Mouse (Mus musculus): ENCODE data around the gene Ppip5k1.
"Not testable (repeated sequence)": the region's sequence is repeated elsewhere in the genome, so short reads cannot be mapped to it uniquely, and the experiment has no call there.

The Ppip5k1 gene

DNA sequence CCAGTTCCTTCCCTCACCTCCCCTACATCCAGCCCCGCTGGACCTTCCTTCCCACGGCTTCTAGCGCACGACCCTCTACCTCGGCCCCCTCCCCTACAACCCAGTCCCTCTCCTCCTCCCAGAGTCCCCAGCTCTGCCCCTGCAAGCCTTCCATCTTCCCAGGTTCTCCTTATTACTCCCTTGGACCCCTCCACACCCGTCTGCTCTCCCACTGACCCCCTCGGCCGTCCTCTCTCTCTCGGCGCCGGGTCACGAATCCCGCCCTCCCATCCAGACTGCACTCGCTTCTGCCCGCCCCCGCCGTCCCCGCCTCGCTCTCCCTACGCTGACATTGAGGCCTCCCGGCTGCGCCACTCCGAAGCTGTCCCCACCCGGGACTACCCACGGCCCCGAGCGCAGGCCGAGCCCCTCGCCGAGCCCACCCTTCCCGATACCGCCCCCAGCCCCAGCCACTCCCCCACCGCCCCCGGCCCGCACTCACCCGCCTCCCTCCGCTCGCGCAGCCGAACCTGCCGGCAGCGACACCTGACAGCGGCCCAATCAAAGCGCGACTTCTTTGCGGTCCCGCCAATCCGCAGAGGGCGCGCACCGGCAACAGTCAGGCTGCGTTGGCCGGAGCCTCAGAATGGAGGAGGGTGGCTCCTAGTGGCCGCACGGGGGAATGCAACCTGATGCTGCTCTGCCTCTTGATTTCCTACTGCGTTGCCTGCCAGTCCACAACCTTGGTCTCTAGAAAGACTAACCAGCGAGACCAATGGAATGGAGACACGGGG, at the start of gene Ppip5k1:
TSS of gene Ppip5k1 (minus strand) at position 577 of the 773 bp plus-strand sequence.
- TF ChIP-seq CTCF (conservative IDR thresholded peaks at IDR 0.05; ENCODE audit: low read length) (peak; percentile 83), NANOG (IDR thresholded peaks at IDR 0.05; ENCODE audit: borderline replicate concordance, low read length) (no peak), POU5F1 (IDR thresholded peaks at IDR 0.05; ENCODE audit: borderline replicate concordance, low read length) (no peak)
- peak within 1 kb of the TSS; percentile 89 for H3K4me3 ChIP-seq (replicated peaks; ENCODE audit: low read length)
- 0 out of 2 replicates have a peak, but pooled peaks cover 5% of the 10 kb centered on the region for H3K36me3 ChIP-seq (ENCODE audit: insufficient read depth, low read length)
- peaks cover 48% of the 10 kb centered on the region for H3K4me1 ChIP-seq (replicated peaks; ENCODE audit: low read depth, low read length)
- H3K27me3 ChIP-seq (ENCODE audit: insufficient read depth, low read length), result peaks cover 6% of the 10 kb centered on the region
- H3K9me3 ChIP-seq (ENCODE audit: low read length), result peaks cover 8% of the 10 kb centered on the region; the same call in 1 of the 2 replicates

- no peak for TF ChIP-seq CTCF (conservative IDR thresholded peaks at IDR 0.05; ENCODE audit: low read length)
- TF ChIP-seq POU5F1 (IDR thresholded peaks at IDR 0.05; ENCODE audit: borderline replicate concordance, low read length), result no peak
- TF ChIP-seq NANOG (IDR thresholded peaks at IDR 0.05; ENCODE audit: borderline replicate concordance, low read length), result no peak
- Histone ChIP-seq H3K9me3 (ENCODE audit: low read length) (no peaks in the 10 kb centered on the region), H3K27me3 (ENCODE audit: insufficient read depth, low read length) (peaks cover 3% of the 10 kb centered on the region; the same call in 1 of the 2 replicates), H3K4me3 (replicated peaks; ENCODE audit: low read length) (no peak overlapping the region), H3K4me1 (replicated peaks; ENCODE audit: low read depth, low read length) (no peaks in the 10 kb centered on the region), H3K36me3 (ENCODE audit: insufficient read depth, low read length) (no peaks in the 10 kb centered on the region)
Measured at GRCm38 (mm10) chr2:121403296-121403695, 48.1 kb upstream of the Ppip5k1 start.

DNA sequence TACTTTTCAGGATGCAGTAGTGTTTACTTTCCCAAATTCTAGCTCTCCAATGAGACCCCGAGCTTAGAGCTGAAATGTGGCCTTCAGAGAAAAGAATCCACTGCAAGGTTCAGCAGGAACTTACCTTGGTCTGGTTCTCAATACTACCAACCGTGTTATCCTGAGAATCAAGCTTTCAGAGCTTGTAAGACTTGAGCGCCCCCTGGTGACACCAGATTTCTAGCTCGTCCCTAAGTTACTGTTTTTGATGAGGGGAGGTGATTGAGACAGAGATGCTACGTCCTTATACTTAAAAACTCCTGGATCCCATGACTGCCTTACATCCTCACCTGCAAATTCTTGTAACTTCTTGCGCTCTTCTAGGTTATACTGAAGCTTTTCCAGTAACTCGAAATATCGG, 41.4 kb upstream of the Ppip5k1 start:
- Histone ChIP-seq H3K27me3 (ENCODE audit: insufficient read depth, low read length) (peaks cover 3% of the 10 kb centered on the region; the same call in 1 of the 2 replicates), H3K4me3 (replicated peaks; ENCODE audit: low read length) (no peak overlapping the region), H3K36me3 (ENCODE audit: insufficient read depth, low read length) (no peaks in the 10 kb centered on the region), H3K4me1 (replicated peaks; ENCODE audit: low read depth, low read length) (no peaks in the 10 kb centered on the region), H3K9me3 (ENCODE audit: low read length) (no peaks in the 10 kb centered on the region)
- TF ChIP-seq NANOG (IDR thresholded peaks at IDR 0.05; ENCODE audit: borderline replicate concordance, low read length), result no peak
- TF ChIP-seq POU5F1 (IDR thresholded peaks at IDR 0.05; ENCODE audit: borderline replicate concordance, low read length), result no peak
- peak; percentile 64 for TF ChIP-seq CTCF (conservative IDR thresholded peaks at IDR 0.05; ENCODE audit: low read length)

DNA sequence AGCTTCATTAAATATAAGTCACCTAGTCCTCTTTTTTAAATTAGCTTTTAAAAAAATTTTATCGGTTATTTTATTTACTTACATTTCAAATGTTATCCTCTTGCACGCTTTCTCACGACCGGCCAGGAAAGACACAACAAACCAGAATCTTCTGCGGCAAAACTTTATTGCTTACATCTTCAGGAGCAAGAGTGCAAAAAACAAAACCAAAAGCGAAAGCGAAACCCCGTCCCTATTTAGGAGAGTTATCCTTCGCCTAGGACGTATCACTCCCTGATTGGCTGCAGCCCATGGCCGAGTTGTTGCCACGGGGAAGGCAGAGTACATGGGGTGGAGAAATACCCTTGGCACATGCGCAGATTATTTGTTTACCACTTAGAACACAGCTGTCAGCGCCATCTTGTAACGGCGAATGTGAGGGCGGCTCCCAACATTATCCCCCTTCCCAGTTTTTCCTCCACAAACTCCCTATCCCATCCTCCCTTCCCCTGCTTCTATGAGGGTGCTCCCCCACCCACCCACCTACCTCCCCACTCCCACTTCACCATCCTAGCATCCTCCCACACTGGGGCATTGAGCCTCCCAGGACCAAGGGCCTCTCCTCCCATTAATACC, 31.9 kb upstream of the Ppip5k1 start, which contains the start of gene Strc:
TSS of gene Strc (minus strand) at position 208 of the 615 bp plus-strand sequence.
- H3K4me1 ChIP-seq (replicated peaks; ENCODE audit: low read depth, low read length); H3K36me3 ChIP-seq (ENCODE audit: insufficient read depth, low read length); H3K4me3 ChIP-seq (replicated peaks; ENCODE audit: low read length); H3K27me3 ChIP-seq (ENCODE audit: insufficient read depth, low read length); H3K9me3 ChIP-seq (ENCODE audit: low read length): not testable (repeated sequence)

DNA sequence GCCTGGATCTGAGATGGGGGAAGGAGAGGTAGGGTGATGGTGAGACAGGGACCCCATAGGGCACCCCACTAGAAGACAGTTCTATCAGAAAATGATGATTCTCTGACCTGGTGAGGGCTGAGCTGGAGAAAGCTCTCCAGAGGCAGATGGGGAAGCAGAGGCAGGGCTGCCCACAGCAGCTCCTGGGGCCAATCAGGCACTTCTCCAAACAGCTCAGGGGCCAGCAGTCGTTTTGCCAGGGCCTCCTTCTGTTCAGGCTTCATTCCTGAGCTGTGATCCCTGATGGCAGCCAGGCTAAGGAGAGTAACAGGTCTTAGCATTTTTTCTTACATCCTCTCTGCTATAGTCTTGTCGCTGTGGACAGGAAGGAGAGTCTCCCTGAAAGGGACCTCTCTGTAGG, 19.6 kb upstream of the Ppip5k1 start:
- Histone ChIP-seq H3K36me3 (ENCODE audit: insufficient read depth, low read length) (no peaks in the 10 kb centered on the region), H3K9me3 (ENCODE audit: low read length) (no peaks in the 10 kb centered on the region), H3K4me3 (replicated peaks; ENCODE audit: low read length) (no peak overlapping the region), H3K27me3 (ENCODE audit: insufficient read depth, low read length) (peaks cover 44% of the 10 kb centered on the region), H3K4me1 (replicated peaks; ENCODE audit: low read depth, low read length) (peaks cover 29% of the 10 kb centered on the region)
- TF ChIP-seq CTCF (conservative IDR thresholded peaks at IDR 0.05; ENCODE audit: low read length) (no peak), POU5F1 (IDR thresholded peaks at IDR 0.05; ENCODE audit: borderline replicate concordance, low read length) (no peak), NANOG (IDR thresholded peaks at IDR 0.05; ENCODE audit: borderline replicate concordance, low read length) (no peak)

DNA sequence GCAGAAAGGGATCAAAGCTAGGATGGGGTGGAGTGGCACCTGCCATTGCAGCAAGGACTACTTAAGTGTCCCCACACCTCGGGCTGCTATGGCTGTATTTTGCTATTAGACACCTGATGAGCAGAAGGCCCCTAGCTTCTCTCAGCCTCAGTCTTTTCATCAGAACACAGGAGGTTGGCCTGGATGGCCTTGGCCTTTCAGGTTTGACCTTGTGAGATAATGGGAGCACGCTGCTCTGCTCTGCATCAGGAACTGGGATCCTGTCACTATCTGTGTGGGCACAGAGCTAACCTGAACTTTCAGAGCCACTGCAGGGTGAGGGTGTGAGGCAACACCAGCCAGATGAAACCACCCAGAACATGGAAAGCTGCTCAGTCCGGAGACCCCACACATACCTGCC, 17.1 kb upstream of the Ppip5k1 start:
- H3K4me1 ChIP-seq (replicated peaks; ENCODE audit: low read depth, low read length), result peaks cover 22% of the 10 kb centered on the region
- H3K9me3 ChIP-seq (ENCODE audit: low read length), result no peaks in the 10 kb centered on the region
- H3K27me3 ChIP-seq (ENCODE audit: insufficient read depth, low read length), result peaks cover 45% of the 10 kb centered on the region
- no peak for TF ChIP-seq CTCF (conservative IDR thresholded peaks at IDR 0.05; ENCODE audit: low read length)
- TF ChIP-seq NANOG (IDR thresholded peaks at IDR 0.05; ENCODE audit: borderline replicate concordance, low read length), result no peak
- TF ChIP-seq POU5F1 (IDR thresholded peaks at IDR 0.05; ENCODE audit: borderline replicate concordance, low read length), result no peak
- no peak overlapping the region for H3K4me3 ChIP-seq (replicated peaks; ENCODE audit: low read length)
- no peaks in the 10 kb centered on the region for H3K36me3 ChIP-seq (ENCODE audit: insufficient read depth, low read length)

DNA sequence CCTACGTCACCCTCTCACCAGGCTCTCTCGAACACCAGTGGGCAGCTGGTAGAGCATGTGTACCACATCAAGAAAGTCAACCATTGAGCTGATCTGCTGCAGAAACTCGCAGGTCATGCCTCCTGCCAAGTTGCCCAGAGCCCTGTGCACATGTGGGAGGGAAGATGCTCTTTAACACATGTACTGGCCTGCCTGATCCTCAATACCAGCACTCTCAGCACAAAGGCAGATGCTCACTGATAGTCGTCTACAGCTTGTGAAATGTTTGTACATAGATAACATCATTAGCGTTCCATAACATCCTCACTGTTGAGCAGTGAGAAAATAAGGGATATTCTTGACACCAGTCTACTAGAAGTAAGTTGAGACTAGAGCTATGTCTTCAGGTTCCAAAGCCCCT, 15.7 kb upstream of the Ppip5k1 start:
- Histone ChIP-seq H3K9me3 (ENCODE audit: low read length) (no peaks in the 10 kb centered on the region), H3K4me3 (replicated peaks; ENCODE audit: low read length) (no peak overlapping the region), H3K4me1 (replicated peaks; ENCODE audit: low read depth, low read length) (peaks cover 15% of the 10 kb centered on the region), H3K27me3 (ENCODE audit: insufficient read depth, low read length) (peaks cover 35% of the 10 kb centered on the region), H3K36me3 (ENCODE audit: insufficient read depth, low read length) (no peaks in the 10 kb centered on the region)
- no peak for TF ChIP-seq CTCF (conservative IDR thresholded peaks at IDR 0.05; ENCODE audit: low read length)
- TF ChIP-seq POU5F1 (IDR thresholded peaks at IDR 0.05; ENCODE audit: borderline replicate concordance, low read length), result no peak
- no peak for TF ChIP-seq NANOG (IDR thresholded peaks at IDR 0.05; ENCODE audit: borderline replicate concordance, low read length)

DNA sequence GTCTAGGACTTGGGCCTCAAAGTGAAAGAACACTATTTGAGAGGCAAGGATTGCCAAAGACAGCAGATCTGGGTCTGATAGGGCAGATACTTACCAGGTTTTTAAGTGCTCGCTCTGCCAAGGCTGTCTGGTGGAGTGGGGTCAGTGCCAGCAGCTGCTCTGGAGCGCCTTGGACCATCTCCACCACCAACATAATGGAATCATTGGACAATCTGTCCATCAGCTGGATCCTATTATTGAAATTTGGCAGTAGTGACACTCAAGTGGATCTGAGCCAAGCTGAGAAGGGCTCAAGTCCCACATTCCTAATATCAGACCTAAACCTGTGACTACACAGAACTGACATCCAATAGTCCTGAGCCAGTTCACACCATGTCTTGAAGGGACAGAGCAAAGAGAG, 13.6 kb upstream of the Ppip5k1 start:
- Histone ChIP-seq H3K4me1 (replicated peaks; ENCODE audit: low read depth, low read length) (peaks cover 23% of the 10 kb centered on the region), H3K9me3 (ENCODE audit: low read length) (no peaks in the 10 kb centered on the region), H3K27me3 (ENCODE audit: insufficient read depth, low read length) (peaks cover 24% of the 10 kb centered on the region), H3K36me3 (ENCODE audit: insufficient read depth, low read length) (no peaks in the 10 kb centered on the region), H3K4me3 (replicated peaks; ENCODE audit: low read length) (no peak overlapping the region)
- TF ChIP-seq POU5F1 (IDR thresholded peaks at IDR 0.05; ENCODE audit: borderline replicate concordance, low read length) (no peak), NANOG (IDR thresholded peaks at IDR 0.05; ENCODE audit: borderline replicate concordance, low read length) (no peak), CTCF (conservative IDR thresholded peaks at IDR 0.05; ENCODE audit: low read length) (no peak)

All from E14TG2a.4 (cell line).